Mouse (Mus musculus): ENCODE data around the gene Copz2.
A peak's percentile ranks its signal among the peaks of the same experiment; 100 is the strongest.

Gene Copz2

DNA sequence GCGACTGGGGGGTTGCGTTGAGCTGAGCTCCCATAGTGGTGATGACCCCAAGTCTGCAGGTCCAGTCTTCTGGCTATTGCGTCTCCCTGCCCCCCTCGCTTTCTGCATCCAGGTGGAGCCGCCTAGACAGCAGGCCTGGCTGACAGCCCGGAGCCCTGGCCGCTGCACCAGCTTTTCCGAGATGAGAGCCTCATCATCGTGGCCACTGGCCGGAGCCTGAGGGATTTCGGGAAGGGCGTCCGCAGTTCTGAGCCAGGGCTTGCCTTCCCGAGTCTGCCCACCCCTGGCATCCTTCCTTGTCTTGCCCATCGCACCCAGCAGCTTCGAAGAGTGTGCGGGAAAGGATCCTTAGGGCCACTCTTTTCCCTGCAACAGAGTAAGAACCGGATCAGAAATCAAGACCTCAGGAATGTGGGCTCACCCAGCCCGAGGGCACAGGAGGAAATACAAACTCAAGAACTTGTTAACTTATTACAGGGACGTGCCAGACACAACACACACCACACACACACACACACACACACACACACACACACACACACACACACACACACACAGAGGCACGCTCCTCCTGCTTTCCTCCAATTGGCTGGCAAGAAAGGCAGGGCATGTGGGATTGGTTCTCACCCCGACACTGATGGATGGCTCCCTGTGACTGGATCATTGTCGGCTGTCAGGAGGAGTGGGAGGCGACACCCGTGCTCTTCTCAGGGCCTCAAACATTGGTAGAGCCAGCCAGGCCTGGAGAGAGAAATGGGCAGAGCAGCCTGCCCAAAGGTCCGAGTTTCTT lies 13.7 kb downstream of the Copz2 start:
- DNase-seq (ENCODE audit: low spot score in 2 of 2) = no peak

DNA sequence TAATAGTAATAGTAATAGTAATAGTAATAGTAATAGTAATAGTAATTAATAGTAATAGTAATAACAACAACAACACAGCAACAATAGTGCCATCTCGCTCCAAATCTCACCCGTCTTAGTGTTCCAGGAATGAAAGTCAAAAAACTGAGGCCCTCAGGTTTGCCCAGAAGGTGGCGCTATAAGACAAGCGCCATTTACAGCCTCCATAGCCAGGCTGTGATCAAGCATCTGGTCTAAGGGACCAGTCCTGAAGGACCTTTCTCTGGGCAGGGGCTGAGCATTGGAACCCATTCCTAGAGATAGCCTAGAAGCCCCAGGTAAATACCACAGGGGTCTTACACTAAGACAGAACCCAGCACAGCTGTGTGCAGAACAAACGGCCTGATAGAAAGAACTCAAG lies 17.5 kb downstream of the Copz2 start:
- DNase-seq (ENCODE audit: low spot score in 2 of 2) = peak in 1 of 2 experiments; percentile 82

DNA sequence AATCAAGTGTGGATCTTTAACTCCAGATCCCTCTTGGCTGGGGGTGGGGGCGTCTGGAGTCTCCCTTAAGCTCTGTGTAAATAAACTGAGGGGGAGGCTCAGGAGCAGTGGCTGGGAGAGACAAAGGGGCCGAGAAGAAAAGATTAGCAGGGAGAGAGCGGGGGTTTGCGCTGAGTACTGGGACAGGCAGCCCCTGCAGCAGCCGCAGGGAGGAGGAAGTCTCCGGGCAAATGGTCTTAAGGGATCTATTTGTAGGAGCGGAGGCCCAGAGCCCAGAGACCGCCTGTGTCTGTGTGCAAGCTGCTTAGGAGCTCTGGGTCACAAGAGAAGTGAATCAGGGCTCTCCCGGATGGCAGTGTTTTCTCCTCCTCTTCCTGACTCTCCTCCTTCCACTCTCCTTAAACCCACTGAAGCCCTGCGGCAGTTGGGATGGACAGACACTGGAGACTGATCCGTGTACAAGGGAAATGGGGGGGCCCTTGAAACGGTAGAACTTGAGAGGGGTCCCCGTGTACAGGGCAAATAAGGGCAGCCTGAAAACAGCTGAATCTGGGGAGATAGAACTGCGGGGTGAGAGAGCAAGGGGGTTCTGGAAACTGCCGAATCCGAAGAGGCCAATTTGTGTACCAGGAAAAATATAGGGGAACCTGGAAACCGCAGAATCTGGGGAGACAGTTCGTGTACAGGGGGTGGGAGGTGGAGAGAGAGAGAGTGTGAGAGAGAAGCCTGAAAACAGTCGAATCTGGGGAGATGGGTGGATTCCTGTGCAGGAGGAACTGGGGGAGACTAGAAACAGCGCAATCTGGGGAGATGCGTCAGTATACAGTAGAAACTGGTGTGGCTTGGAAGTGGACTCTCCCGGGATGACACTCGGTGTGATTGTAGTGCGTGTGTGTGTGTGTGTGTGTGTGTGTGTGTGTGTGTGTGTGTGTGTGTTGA lies 23.0 kb downstream of the Copz2 start:
- DNase-seq (ENCODE audit: low spot score in 2 of 2) = peak in 1 of 2 experiments; percentile 36

DNA sequence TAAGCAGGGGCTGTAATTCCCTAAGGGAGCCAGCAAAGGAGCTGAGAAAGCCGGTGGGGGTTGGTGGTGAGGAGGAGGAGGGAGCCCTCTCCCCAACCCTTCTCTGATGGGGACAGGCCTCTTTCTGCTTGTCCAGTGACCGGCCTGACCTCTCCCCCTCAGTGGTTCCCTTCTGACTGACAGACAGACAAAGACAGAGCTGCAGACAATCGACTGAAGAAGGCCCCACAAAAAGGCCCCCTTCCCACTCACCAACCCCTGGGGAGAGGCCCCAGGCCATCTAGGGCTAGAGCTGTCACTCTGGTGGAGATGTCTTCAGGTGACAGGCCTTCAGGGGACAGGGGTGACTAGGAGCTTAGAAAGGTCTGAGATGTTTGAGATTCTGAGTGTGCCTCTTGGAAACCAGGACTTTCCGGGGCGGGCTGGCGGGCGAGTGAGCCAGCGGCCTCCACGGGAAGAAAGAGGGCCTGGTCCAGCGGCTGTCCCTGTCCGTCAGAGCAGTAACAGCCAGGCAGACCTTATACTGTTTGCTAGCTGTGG lies 24.0 kb downstream of the Copz2 start:
- no peak for DNase-seq (ENCODE audit: low spot score in 2 of 2)

DNA sequence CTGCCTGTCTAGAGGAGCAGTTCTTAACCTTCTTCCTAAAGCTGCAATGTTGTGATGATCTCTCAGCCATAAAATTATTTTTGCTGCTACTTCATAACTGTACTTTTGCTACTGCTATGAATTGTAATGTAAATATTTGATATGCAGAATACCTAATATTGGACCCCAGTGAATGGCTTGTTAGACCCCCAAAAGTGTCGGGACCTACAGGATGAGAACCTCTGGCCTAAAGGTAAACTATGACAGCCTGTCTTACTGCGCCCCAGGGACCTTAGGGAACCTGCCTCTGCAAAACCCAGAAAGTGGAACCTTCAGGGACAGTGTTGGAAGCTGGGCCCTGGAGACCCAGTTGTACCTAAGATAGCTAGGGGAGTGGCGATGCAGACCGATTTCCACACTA lies 25.6 kb downstream of the Copz2 start:
- DNase-seq (ENCODE audit: low spot score in 2 of 2) = no peak

DNA sequence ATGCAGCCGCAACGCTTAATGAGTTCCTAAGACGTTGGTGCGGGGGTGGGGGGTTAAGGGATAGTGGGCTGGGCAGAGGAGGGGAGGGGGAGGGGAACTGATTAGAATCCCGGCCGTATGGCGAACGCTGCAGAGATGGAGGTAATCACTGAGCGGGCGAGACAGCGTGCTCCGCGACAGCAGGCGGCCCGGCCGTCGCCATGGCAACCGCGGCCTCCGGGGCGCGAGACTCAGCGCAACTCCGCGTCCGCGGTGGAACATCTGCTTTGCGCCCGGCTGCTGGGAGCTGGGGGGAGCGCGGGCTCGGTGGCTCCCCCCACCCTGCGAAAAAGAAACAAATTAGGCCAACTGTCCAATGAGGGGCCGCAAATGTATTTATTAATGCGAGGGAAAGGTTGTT lies 26.1 kb downstream of the Copz2 start:
- peak; percentile 62 to 78 for DNase-seq (ENCODE audit: low spot score in 2 of 2)

DNA sequence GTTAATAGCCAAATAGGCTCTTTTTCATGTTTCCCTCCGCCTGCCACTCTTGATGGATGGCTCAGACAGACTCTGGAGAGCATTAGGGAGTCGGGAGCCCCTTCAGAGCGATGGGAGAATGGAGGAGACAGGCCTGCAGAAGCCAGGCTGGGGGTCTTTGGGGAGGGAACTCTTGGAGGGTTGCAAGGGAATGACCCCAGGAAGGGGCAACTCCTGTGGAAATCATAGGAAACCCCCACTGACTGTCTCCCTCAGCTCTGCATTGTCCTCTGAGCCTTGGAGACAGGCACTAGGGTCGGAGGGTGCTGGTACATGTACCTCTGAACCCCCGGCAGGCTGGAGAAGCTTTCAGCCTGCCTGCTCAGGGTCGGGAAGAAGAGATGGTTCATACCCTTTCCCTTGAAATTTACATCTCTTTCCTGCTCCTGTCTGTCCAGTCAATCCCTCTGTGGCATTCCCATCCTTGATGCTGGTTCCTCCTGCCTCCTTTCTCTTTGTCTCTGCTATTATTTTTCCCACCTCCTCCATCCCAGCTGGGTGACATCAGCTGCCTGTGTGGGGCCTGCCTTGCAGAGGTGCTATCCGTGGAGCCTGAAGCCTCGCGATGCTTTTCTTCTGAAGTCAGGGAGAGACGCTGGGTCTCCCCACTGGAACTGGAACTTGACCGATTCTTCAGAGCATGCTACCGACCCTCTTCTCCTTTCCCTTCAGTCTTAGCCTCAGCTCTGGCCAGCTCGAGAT lies 26.8 kb downstream of the Copz2 start:
- DNase-seq (ENCODE audit: low spot score in 2 of 2) = no peak

DNA sequence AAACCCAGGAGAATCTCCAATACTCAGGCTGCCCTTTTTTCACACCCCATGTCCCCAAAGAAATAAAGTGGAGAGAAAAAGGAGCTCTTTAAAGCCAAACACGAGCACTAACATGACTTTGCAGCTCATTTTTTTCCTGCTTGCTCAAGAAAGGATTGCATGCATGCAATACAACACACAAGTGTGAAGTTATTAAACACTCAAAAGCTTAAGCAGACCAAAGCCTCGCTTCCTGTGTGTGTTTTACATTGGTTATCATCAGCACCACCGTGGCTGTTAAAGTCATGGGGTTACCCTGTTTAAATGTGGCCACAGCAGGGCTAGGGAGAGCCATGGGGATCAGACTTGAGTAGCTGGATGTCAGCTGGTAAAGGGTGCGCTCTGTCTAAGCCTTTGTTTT lies 27.4 kb downstream of the Copz2 start:
- DNase-seq (ENCODE audit: low spot score in 2 of 2) = no peak

DNA sequence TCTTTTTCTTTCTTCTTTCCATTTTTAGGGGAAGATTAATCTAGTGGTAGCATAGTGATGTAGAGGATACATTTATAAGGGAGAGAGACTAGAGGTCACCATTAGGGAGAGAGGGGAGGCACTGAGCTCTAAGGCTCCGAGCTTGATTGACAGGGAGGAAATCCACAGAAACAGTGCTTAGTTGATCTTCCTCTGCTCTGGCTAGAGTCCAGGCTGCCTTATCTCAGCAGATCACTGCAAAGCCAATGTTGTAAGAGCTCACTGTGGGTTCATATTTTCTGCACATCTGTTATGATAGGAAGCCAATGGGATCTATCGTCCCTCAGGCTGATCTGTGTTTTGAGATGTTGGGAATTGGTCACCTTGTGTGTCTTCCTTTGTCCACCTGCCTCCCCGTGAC lies 29.0 kb downstream of the Copz2 start:
- DNase-seq (ENCODE audit: low spot score in 2 of 2) = no peak

DNA sequence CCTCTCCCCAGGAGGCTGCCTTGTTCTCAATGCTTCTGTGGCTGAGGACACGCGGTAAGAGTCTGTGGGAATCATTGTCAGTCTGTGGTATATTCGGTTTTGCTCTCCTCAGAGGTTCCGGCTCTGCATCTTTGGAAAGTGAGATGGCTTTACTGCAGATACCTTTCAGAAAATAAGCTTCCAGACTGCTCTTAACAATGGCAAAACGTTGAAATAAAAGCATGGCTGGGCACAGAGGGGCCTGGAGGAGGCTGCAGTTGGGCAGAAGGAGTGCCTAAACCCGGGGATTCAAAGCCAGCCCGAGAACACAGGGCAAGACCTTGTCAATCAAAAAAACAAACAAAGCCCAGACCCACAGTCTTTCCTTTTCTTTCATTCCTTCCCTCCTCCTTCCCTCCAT lies 29.7 kb downstream of the Copz2 start:
- no peak for DNase-seq (ENCODE audit: low spot score in 2 of 2)

DNA sequence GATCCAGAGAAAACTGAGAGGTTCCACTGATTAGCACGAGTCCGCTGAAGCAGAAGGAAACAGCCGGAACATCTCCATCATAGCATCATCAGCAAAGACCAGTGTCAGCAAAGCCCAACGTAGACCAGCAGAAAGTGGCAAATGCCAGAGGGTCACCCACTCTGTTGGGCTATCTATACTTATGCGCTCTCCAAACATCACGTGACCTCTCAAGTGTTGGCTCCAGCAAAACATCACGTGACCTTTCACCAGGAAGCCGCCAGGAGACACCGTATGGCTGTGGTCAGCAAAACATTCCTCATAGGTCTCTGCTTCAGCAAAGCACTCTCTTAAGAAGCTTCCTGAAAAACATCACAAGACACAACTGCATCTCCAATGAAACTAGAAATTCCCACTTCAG lies 30.6 kb downstream of the Copz2 start:
- no peak for DNase-seq (ENCODE audit: low spot score in 2 of 2)

DNA sequence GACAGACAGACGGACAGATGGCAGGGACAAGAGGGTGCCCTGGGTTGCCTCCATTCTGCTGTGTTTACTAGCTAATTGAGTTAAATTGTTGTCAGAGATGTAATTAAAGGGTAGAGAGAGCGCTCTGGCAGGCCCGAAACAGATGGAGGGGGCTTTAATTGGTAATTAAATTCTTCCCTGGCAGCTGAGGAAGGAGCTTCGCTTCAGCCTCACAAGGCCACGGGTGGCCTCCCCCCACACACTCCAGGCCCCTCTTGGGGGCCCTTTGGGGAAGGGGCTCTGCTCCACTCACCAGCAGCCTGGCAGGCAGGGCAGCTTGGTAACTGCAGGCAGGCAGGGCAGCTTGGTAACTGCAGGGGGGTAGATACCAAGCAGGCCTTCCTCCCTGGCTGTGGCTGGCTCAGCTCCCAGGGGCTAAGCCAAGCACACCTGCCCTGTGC lies 36.3 kb downstream of the Copz2 start:
- no peak for DNase-seq (ENCODE audit: low spot score in 2 of 2)

DNA sequence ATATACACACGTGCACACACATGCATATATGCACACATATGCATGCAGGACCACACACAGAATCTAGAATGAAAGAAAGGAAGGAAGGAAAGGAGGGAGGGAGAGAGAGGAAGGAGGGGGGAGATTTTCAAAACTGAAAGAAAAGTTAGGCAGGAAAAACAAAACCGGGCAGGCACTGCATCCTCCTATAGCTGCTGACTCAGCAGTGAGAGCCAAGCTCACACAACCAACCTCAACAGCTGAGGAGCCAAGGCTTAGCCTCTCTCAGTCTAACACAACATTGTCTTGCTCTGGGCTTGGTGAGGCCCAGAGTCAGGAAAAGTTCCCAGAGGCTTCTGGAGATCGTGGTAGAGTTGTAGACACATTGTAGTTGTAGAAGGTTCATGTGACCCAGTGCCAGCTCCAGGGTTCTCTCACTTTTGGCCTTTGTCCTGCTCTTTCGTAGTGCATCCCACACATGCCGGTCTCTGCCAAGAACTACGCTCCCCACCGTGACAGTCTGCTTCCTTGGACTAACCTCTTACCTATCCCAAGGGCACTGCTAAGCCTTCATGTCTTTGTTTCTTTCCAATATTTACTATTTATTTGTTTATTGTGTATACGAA lies 37.4 kb downstream of the Copz2 start:
- DNase-seq (ENCODE audit: low spot score in 2 of 2) = no peak

DNA sequence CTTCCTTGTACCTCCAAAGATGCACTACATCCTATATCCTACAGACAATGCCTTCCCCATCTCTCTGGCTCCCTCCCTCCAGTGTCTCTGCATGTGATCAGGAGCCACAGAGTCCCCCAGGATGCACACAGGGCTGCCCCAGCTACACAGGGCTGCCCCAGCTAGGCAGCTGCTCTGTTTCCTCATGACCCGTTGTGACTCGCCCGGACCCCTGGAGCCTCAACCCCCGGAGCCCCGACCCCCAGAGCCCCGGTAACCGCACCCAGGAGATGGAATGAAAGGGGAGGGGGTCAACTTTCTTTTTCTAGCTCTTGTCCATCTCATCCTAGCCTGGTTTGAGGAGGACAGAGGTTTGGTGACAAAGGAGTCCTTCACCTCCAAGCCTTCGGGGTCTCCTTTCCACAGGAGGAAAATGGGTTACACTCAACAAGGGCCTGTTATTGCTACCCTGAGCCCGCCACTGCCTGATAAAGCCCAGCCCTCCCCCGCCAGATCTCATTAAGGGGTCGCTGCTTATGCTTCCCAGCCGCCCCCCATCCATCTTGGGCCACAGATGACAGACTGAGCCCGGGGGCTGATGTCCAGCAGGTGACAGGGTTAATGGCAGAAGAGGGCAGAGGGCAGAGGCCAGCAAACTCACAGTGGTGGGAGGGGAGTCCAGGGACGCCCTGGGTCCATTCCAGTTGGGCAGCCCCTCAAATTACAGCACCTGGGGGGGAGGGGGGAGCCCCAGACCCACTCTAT lies 42.3 kb downstream of the Copz2 start:
- DNase-seq (ENCODE audit: low spot score in 2 of 2) = no peak

DNA sequence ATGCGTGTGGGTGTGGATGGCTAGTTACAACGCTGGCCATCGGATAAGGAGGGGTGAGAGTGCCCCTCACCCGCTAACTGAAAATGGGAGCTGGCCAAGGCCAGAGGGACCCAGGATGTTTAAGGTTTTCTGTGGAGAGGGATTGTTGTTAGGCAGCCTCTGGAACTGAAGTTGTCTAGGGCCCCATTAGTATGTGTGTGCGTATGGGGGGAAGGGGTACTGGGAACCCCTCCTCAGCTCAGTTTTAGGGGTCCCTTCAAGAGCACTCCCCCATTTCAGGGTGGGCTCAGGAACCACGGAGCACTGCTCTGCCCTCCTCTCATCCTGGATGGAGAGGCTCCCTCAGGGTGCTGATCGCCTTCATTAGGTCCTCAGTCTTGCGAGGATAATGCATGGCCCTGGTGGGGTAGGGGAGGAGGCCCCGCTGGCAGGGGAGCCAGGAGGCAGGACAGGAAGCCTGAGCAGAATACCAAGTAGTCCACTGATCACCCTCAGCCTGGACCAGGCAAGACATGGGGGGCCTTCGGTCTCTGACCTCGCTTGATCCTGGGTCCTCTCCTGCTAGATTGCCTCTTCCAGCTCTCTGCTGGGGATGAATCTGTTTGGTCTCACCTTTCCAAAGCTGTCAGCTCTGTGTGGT lies 43.7 kb downstream of the Copz2 start:
- DNase-seq (ENCODE audit: low spot score in 2 of 2) = no peak

DNA sequence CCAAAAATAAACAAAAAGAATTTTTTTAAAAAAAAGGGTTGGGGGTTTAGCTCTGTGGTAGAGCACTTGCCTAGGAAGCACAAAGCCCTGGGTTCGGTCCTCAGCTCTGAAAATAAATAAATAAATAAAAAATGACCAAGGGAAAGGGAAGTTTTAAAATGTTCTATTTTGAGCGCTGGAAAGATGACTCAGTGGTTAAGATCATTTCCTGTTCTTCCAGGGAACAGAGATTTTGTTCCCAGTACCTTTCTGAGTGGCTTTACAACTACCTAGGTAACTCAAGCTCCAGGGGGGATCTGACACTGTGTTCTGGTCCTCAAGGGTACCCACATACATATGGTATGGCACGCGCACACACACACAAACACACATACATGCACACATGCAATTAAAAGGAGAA lies 46.2 kb downstream of the Copz2 start:
- no peak for DNase-seq (ENCODE audit: low spot score in 2 of 2)

DNA sequence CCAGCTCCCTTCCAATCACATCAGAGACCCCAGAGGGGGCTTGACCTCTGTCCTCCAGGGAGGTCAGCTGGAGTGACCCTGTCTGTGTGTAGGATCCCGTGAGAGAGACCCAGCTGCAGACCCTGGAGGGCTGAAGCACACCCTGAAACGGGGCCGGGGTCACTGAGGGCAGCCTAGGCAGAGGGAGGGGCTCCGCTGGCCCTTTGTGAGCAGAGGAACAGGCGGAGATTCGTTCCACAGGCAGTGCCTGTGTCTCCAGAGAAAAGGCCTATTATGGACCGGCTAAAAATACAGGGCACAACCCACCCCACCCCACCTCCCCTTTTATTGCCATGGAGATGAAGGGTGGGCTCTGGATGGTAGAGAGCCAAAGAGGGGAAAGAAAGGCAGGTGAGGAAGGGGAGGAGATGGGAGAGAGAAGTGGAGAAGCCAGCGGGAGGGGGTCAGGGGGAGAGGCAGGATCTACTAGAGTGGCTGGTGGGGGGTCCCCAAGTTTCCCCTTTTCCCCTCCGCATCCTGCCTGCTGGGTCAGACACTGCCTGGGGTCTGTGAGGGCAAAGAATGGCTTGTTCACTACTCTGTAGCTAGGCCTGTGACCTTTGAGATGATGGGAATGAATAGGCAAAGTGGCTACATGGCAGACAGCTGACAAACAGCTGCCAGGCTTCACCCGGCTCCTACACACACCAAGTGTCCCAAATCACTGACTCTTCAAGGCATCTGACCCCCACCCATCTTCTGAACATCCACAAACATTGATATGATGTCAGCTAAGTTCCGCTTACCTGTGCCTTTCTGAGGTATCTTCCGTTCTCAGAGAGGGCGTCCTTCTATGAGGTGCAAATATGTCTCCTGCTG lies 50.0 kb downstream of the Copz2 start:
- DNase-seq (ENCODE audit: low spot score in 2 of 2) = no peak

DNA sequence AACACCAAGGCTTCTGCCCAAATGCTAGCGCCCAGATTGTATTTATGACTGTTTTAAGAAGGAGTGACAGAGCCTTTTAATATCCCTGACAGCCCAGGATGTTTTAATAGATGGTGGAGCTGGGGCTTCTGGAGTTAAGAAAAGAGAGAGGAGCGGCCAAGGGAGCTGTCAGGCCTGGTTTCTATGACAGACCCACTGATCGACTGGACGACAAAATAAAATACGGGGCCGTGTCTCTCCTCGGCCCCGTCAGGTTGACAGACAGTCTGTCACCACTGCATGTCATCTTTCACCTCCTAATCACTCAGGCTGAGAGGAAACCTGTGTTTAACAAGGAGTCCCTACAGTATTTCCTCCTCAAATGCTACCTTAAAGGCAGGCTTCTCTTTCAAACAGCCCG lies 51.7 kb downstream of the Copz2 start:
- no peak for DNase-seq (ENCODE audit: low spot score in 2 of 2)

Data from left cerebral cortex, adult 9 months (tissue).